Mouse (Mus musculus) heart, embryonic 11.5 days (tissue): Measurements from ENCODE around the gene Gfpt1. TPM values are rescaled to one million over a fixed set of nuclear protein-coding genes. Genes with fewer than 3 reads are reported as not detected.

Experiments used
- polyA plus RNA-seq: library from polyadenylated mRNA; unstranded; fragments of >200 nt; fragmentation: Nextera tagmentation; extraction: Ambion mirVana; gene quantifications from 2 replicates; pipeline ENCODE4 v1.2.1, GENCODE M21; 2014

Gene Gfpt1
- polyA plus RNA-seq, 1 experiment from 2014 or later = 14.7 TPM

Other genes with a start within 250 kb of the Gfpt1 start
- 13.0 and 13.7 TPM in 2 replicates for gene Anxa4, start 249.3 kb upstream of the Gfpt1 start, polyA plus RNA-seq
- 23.0 and 24.3 TPM in 2 replicates for gene Aak1, start 193.3 kb upstream of the Gfpt1 start, polyA plus RNA-seq
- 96.8 and 102 TPM in 2 replicates for gene Nfu1, start 33.6 kb upstream of the Gfpt1 start, polyA plus RNA-seq
- gene D6Ertd527e, start 61.9 kb downstream of the Gfpt1 start, polyA plus RNA-seq = 0.13 and 0.17 TPM in 2 replicates